Mouse (Mus musculus): Measurements from ENCODE around the gene Fuca1. TPM values are rescaled to one million over a fixed set of nuclear protein-coding genes. Genes with fewer than 3 reads are reported as not detected.
"Not testable (repeated sequence)": the region's sequence is repeated elsewhere in the genome, so short reads cannot be mapped to it uniquely, and the experiment has no call there.

Gene Fuca1
- polyA plus RNA-seq, 1 experiment from 2014 or later: 214 TPM

DNA sequence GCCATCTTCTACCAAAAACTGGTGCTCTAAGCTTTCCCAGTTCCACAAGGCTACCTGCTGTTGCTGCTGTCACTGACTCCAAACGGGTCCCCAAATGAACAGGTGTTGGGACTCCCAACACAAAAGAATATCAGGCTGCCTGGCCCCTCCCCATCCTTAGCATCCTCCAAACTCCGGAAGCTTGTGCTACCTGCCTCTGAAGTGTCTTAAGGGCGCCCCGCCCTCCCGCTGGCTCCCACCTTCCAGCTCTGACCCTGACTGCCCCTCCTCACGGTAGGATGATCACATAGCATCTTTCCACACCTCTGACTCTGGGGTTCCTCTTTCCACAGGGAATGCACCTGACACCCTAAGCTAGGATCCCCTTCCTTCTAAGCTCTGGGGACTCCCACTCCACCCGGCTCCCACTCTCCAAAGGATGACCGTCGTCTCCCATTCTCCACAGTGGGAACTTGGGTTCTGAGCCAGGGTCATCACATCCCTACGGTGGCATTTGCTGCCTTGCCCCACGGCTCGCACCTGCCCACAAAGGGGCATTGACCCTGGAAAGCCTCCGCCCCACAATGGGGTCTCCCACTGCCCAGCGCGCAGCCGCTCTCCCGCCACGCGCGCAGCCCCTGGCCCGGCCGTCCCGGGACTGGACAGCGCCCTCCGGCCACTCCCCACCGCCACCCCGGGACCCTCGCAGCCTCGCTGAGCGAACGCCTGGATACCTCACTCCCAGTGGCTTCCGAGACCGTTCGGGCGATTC is 51.4 kb downstream of the Fuca1 start:
- H3K4me3 ChIP-seq (ENCODE audit: low read length): peak overlapping the region; percentile 98
- H3K27me3 ChIP-seq (replicated peaks; ENCODE audit: control insufficient read depth, insufficient read depth, low read length): no peaks in the 10 kb centered on the region
- H3K9ac ChIP-seq (ENCODE audit: low read depth, low read length): peak overlapping the region; percentile 98
- H3K4me2 ChIP-seq (ENCODE audit: low read depth, low read length): peak overlapping the region; percentile 79
- H3K36me3 ChIP-seq (ENCODE audit: control insufficient read depth, insufficient read depth, low read length): peaks cover 21% of the 10 kb centered on the region
- ATAC-seq: peak; percentile 62
- H3K27ac ChIP-seq (ENCODE audit: low read length): peak overlapping the region; percentile 74
- no peaks in the 10 kb centered on the region for H3K9me3 ChIP-seq (ENCODE audit: control insufficient read depth, low read length)
- under 1% methylated on average over 35 of the region's 35 CpGs for WGBS
- H3K4me1 ChIP-seq (ENCODE audit: control insufficient read depth, insufficient read depth, low read length): peaks cover 18% of the 10 kb centered on the region

DNA sequence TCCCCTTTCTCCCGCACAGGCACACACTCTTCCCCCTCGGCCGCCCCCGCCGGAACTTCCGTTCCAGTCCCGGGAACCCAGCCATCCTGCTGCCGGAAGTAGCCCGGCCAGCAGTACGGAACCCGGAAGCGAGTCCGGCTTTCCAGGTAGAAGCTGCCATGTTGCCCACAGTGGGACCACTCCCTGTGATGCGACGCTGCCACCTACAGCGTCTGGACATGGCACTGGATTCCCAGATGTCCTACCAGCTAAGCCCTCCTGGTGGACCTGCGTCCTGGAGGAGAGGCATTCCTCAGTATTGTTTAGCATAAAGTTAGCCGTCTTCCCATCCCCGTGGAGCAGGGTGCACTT is 52.0 kb downstream of the Fuca1 start, which contains the start of gene Lypla2:
Lypla2 (minus strand) TSS at position 71 of the 351 bp plus-strand sequence.
- no peaks in the 10 kb centered on the region for H3K27me3 ChIP-seq (replicated peaks; ENCODE audit: control insufficient read depth, insufficient read depth, low read length)
- H3K27ac ChIP-seq (ENCODE audit: low read length): peak within 1 kb of the TSS; percentile 74
- peak; percentile 87 for ATAC-seq
- peak within 1 kb of the TSS; percentile 98 for H3K9ac ChIP-seq (ENCODE audit: low read depth, low read length)
- peak within 1 kb of the TSS; percentile 98 for H3K4me3 ChIP-seq (ENCODE audit: low read length)
- H3K9me3 ChIP-seq (ENCODE audit: control insufficient read depth, low read length): no peaks in the 10 kb centered on the region
- H3K36me3 ChIP-seq (ENCODE audit: control insufficient read depth, insufficient read depth, low read length): peaks cover 21% of the 10 kb centered on the region
- WGBS: under 1% methylated on average over 19 of the region's 19 CpGs
- peak within 1 kb of the TSS; percentile 79 for H3K4me2 ChIP-seq (ENCODE audit: low read depth, low read length)
- peaks cover 18% of the 10 kb centered on the region for H3K4me1 ChIP-seq (ENCODE audit: control insufficient read depth, insufficient read depth, low read length)

DNA sequence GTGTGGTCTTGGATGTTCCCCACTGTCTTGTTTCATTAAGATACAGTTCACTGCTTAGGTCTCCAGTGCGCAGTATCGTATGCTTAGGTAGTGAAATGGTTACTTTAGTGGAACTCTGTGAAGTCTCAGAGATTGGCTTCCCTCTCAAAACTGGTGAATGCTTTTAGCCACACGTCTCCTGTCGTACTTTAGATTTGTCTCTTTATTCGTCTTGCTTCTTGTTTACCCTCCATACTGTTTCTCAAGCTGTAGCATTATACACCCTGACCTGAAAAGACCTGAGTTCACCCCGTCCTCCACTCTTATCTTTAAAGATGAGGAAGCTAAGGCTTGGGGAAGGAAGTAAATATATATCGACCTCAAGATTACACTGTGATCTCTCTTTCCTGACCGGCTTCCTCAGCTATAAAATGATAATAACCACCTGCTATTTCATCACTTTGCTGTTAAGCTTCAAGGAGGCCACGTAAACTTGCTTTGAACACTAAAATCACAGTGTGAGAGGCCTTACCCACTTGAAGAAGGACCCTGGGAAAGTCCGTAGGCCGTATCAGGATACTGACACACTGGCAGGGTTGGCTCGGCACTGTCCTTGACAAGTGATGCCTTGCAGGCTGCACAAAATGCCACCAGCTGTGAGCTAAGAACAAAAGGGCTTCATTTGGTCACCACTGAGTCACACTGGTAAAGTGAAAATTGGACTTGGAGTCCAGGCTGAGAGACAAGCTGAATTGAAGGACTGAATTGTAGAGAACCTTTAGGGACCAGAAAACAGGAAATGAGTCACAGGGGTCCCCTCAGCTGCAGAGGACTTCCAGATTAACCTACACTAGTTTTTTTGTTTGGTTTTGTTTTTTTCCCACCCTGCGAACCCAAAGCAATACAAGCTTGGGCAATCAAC is 52.6 kb downstream of the Fuca1 start:
- peak overlapping the region; percentile 98 for H3K4me3 ChIP-seq (ENCODE audit: low read length)
- H3K4me1 ChIP-seq (ENCODE audit: control insufficient read depth, insufficient read depth, low read length): peaks cover 18% of the 10 kb centered on the region
- peaks cover 16% of the 10 kb centered on the region for H3K36me3 ChIP-seq (ENCODE audit: control insufficient read depth, insufficient read depth, low read length)
- H3K4me2 ChIP-seq (ENCODE audit: low read depth, low read length): peak overlapping the region; percentile 79
- peak overlapping the region; percentile 62 for H3K27ac ChIP-seq (ENCODE audit: low read length)
- 54% methylated on average over 13 of the region's 13 CpGs for WGBS
- H3K27me3 ChIP-seq (replicated peaks; ENCODE audit: control insufficient read depth, insufficient read depth, low read length): no peaks in the 10 kb centered on the region
- peak overlapping the region; percentile 98 for H3K9ac ChIP-seq (ENCODE audit: low read depth, low read length)
- H3K9me3 ChIP-seq (ENCODE audit: control insufficient read depth, low read length): no peaks in the 10 kb centered on the region
- peak; percentile 21; the same call in 1 of the 2 replicates for ATAC-seq

DNA sequence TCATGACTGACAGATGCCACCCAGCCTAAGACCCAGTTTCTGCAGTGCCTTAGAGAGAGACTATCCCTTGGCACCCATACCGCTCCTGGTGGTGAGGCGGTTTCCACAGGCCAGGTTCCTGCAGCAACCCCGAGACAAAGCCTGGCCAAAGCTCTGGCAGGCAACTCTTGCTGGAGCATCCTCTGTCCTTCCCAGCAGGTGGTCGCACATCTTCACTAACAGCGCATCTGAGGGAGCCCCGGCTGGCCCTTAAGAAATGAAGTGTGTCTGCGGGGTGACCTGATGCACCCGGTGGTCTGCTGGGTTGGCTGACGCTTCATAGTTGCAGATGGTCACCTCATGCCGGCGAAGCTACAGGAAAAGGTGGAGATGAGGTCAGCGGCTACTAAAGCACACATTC is 55.6 kb downstream of the Fuca1 start:
- ATAC-seq: no peak
- H3K27me3 ChIP-seq (replicated peaks; ENCODE audit: control insufficient read depth, insufficient read depth, low read length): no peaks in the 10 kb centered on the region
- WGBS: 91% methylated on average over 12 of the region's 12 CpGs

DNA sequence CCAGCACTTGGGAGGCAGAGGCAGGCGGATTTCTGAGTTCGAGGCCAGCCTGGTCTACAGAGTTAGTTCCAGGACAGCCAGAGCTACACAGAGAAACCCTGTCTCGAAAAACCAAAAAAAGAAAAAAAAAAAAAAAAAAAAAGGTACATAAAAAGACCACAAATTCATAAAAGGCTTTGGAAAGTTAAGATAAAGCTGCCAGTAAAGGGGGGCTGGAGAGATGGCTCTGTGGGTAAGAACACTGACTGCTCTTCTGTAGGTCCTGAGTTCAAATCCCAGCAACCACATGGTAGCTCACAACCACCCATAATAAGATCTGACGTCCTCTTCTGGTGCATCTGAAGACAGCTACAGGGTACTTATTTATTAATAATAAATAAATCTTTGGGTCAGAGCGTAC is 59.7 kb downstream of the Fuca1 start:
- H3K4me1 ChIP-seq (ENCODE audit: control insufficient read depth, insufficient read depth, low read length); H3K27ac ChIP-seq (ENCODE audit: low read length); H3K9ac ChIP-seq (ENCODE audit: low read depth, low read length); H3K36me3 ChIP-seq (ENCODE audit: control insufficient read depth, insufficient read depth, low read length); ATAC-seq; H3K27me3 ChIP-seq (replicated peaks; ENCODE audit: control insufficient read depth, insufficient read depth, low read length); H3K4me2 ChIP-seq (ENCODE audit: low read depth, low read length); H3K4me3 ChIP-seq (ENCODE audit: low read length); H3K9me3 ChIP-seq (ENCODE audit: control insufficient read depth, low read length): not testable (repeated sequence)
- WGBS: 96% methylated on average over 5 of the region's 5 CpGs

More for the DNA sequence above, 55.6 kb downstream of the Fuca1 start:
- Histone ChIP-seq H3K4me1 (ENCODE audit: control insufficient read depth, insufficient read depth, low read length) (peaks cover 11% of the 10 kb centered on the region), H3K4me3 (ENCODE audit: low read length) (no peak overlapping the region), H3K9ac (ENCODE audit: low read depth, low read length) (no peak overlapping the region), H3K4me2 (ENCODE audit: low read depth, low read length) (no peak overlapping the region), H3K27ac (ENCODE audit: low read length) (no peak overlapping the region), H3K36me3 (ENCODE audit: control insufficient read depth, insufficient read depth, low read length) (peaks cover 6% of the 10 kb centered on the region; the same call in 1 of the 2 replicates), H3K9me3 (ENCODE audit: control insufficient read depth, low read length) (no peaks in the 10 kb centered on the region)

DNA sequence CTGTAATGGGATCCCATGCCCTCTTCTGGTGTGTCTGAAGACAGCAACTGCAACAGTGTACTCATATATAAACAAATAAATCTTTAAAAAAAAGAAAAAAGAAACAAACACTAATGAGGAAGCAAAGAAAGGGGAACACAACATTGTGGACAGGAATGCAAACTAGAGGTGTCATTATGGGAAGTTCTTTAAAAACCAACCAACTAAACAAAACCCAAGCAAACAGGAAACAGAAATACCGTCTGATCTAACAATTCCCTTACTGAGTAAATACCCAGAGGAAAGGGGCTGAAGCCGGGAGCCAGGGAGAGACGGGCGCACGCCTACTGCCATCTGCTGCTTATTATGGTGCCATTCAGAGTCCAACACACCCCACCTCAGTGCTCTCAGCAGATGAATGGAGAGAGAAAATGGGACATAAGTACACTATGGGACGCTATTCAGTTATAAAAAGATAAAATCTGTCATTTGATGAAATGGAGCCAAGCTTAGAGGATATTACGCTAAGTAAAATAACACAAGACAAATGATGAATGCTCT is 61.1 kb downstream of the Fuca1 start:
- no peak for ATAC-seq
- H3K4me1 ChIP-seq (ENCODE audit: control insufficient read depth, insufficient read depth, low read length): peaks cover 10% of the 10 kb centered on the region
- H3K4me3 ChIP-seq (ENCODE audit: low read length): no peak overlapping the region
- peaks cover 3% of the 10 kb centered on the region; the same call in 1 of the 2 replicates for H3K36me3 ChIP-seq (ENCODE audit: control insufficient read depth, insufficient read depth, low read length)
- no peak overlapping the region for H3K9ac ChIP-seq (ENCODE audit: low read depth, low read length)
- no peak overlapping the region for H3K4me2 ChIP-seq (ENCODE audit: low read depth, low read length)
- H3K27ac ChIP-seq (ENCODE audit: low read length): no peak overlapping the region
- no peaks in the 10 kb centered on the region for H3K27me3 ChIP-seq (replicated peaks; ENCODE audit: control insufficient read depth, insufficient read depth, low read length)
- 69% methylated on average over 7 of the region's 7 CpGs for WGBS
- H3K9me3 ChIP-seq (ENCODE audit: control insufficient read depth, low read length): no peaks in the 10 kb centered on the region

DNA sequence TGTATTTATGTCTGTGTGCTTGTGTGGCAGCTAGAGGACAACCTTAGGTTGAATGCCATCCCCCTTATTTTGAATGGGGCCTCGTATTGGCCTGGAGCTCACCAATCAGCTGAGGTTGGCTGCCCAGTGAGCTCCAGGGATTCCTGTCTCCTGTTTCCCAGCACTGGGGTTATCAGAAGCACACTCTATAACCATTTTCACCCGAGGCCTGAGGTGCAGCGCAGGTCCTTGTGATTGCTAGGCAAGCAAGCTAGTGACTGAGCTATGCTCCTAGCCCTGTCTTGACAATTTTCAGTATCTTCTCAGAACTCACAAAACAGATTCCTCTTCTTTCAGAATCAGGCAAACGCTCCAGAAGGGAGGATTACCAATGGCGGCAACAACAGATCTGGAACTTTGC is 64.0 kb downstream of the Fuca1 start:
- Histone ChIP-seq H3K4me3 (ENCODE audit: low read length) (no peak overlapping the region), H3K9ac (ENCODE audit: low read depth, low read length) (no peak overlapping the region), H3K4me2 (ENCODE audit: low read depth, low read length) (no peak overlapping the region), H3K9me3 (ENCODE audit: control insufficient read depth, low read length) (no peaks in the 10 kb centered on the region), H3K27me3 (replicated peaks; ENCODE audit: control insufficient read depth, insufficient read depth, low read length) (no peaks in the 10 kb centered on the region), H3K36me3 (ENCODE audit: control insufficient read depth, insufficient read depth, low read length) (no peaks in the 10 kb centered on the region; the same call in 1 of the 2 replicates), H3K27ac (ENCODE audit: low read length) (no peak overlapping the region), H3K4me1 (ENCODE audit: control insufficient read depth, insufficient read depth, low read length) (peaks cover 10% of the 10 kb centered on the region)
- ATAC-seq: no peak
- WGBS: 87% methylated on average over 5 of the region's 5 CpGs

DNA sequence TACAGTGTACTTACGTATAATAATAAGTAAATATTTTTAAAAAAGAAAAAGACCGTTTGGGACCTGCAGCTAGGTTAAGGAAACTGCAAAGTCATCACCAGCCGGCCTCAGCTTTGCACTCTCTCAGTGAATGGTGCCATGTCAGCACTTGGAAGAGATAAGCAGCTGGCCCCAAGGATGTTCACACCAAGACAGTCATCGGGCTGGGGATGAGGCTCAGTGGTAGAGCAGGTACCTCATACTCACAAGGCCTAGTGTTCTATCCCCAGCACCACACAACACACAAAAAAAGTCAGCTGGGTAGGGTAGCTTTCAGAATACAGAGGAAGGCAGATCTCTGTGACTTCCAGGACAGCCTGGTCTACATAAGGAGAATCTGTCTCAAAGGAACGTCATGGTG is 64.7 kb downstream of the Fuca1 start:
- H3K27ac ChIP-seq (ENCODE audit: low read length): no peak overlapping the region
- ATAC-seq: no peak
- no peaks in the 10 kb centered on the region for H3K9me3 ChIP-seq (ENCODE audit: control insufficient read depth, low read length)
- H3K4me2 ChIP-seq (ENCODE audit: low read depth, low read length): no peak overlapping the region
- peaks cover 10% of the 10 kb centered on the region for H3K4me1 ChIP-seq (ENCODE audit: control insufficient read depth, insufficient read depth, low read length)
- H3K27me3 ChIP-seq (replicated peaks; ENCODE audit: control insufficient read depth, insufficient read depth, low read length): no peaks in the 10 kb centered on the region
- WGBS: 90% methylated on average over 5 of the region's 5 CpGs
- H3K4me3 ChIP-seq (ENCODE audit: low read length): no peak overlapping the region
- H3K36me3 ChIP-seq (ENCODE audit: control insufficient read depth, insufficient read depth, low read length): no peaks in the 10 kb centered on the region; the same call in 1 of the 2 replicates
- H3K9ac ChIP-seq (ENCODE audit: low read depth, low read length): no peak overlapping the region

DNA sequence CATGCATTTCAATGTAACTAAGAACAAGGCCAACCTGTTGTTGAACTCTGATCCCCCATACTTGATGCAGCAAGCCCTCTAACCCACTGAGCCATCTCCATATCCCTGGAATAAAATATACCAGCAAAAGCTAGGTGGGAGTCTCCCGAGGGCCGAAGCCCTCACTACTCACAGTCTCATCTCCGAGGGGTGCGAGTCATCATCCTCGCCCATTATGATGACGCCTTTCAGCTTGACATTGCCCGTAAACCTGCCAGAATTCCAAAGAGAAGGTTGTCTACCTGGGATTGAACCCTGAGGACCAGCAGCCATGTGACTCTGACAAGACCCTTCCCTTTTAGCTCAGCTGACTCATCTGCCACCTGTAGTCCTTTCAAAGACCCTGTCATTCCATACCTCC is 65.2 kb downstream of the Fuca1 start:
- no peak for ATAC-seq

More for the DNA sequence above, 65.2 kb downstream of the Fuca1 start:
- Histone ChIP-seq H3K36me3 (ENCODE audit: control insufficient read depth, insufficient read depth, low read length) (no peaks in the 10 kb centered on the region; the same call in 1 of the 2 replicates), H3K9me3 (ENCODE audit: control insufficient read depth, low read length) (no peaks in the 10 kb centered on the region), H3K4me1 (ENCODE audit: control insufficient read depth, insufficient read depth, low read length) (peaks cover 10% of the 10 kb centered on the region), H3K4me2 (ENCODE audit: low read depth, low read length) (peak overlapping the region; percentile 88), H3K9ac (ENCODE audit: low read depth, low read length) (peak overlapping the region; percentile 91; the same call in 1 of the 2 replicates), H3K4me3 (ENCODE audit: low read length) (peak overlapping the region; percentile 95), H3K27me3 (replicated peaks; ENCODE audit: control insufficient read depth, insufficient read depth, low read length) (no peaks in the 10 kb centered on the region), H3K27ac (ENCODE audit: low read length) (no peak overlapping the region)
- WGBS: 83% methylated on average over 7 of the region's 7 CpGs
